Mouse (Mus musculus) neural tube, embryonic 11.5 days (tissue): ENCODE data around the gene Rai1. TPM values are rescaled to one million over a fixed set of nuclear protein-coding genes. Genes with fewer than 3 reads are reported as not detected.

Source experiments
- ATAC-seq: fragments of 200-750 bp; cut with Nextera tagmentation; 2 replicates; pipeline ENCODE4 v1.8.0; 2017; ENCODE audit warnings: moderate number of reproducible peaks, mild to moderate bottlenecking, moderate TSS enrichment, moderate library complexity; ENCODE audit not compliant: insufficient read depth, low FRiP score, low TSS enrichment
- DNase-seq: peaks from one replicate; pipeline ENCODE4 v3.0.0-alpha.2; 2015; ENCODE audit warnings: low spot score
- H3K27ac ChIP-seq: fragments of 300-500 bp; sonication (generic); 2 replicates; pipeline ENCODE4 v1.5.1; 2014; ENCODE audit warnings: low read depth, mild to moderate bottlenecking, low read length
- H3K27me3 ChIP-seq: fragments of 300-500 bp; sonication (generic); 2 replicates; pipeline ENCODE4 v1.6.1; 2014; ENCODE audit warnings: mild to moderate bottlenecking, low read length, mixed read lengths; ENCODE audit not compliant: control insufficient read depth, insufficient read depth
- H3K36me3 ChIP-seq: fragments of 300-500 bp; sonication (generic); 2 replicates; pipeline ENCODE4 v1.6.1; 2014; ENCODE audit warnings: mild to moderate bottlenecking, low read length, moderate library complexity, mixed read lengths; ENCODE audit not compliant: control insufficient read depth, insufficient read depth
- H3K4me1 ChIP-seq: fragments of 300-500 bp; sonication (generic); 2 replicates; pipeline ENCODE4 v1.6.1; 2014; ENCODE audit warnings: low read length, mixed read lengths; ENCODE audit not compliant: control insufficient read depth, insufficient read depth
- H3K4me2 ChIP-seq: fragments of 300-500 bp; sonication (generic); 2 replicates; pipeline ENCODE4 v1.6.1; 2014; ENCODE audit warnings: low read depth, mild to moderate bottlenecking, moderate library complexity
- H3K4me3 ChIP-seq: fragments of 300-500 bp; sonication (generic); 2 replicates; pipeline ENCODE4 v1.5.1; 2014; ENCODE audit warnings: low read depth, low read length
- H3K9ac ChIP-seq: fragments of 300-500 bp; sonication (generic); 2 replicates; pipeline ENCODE4 v1.6.1; 2014; ENCODE audit warnings: mild to moderate bottlenecking, low read length
- H3K9me3 ChIP-seq: fragments of 300-500 bp; sonication (generic); 2 replicates; pipeline ENCODE4 v1.6.1; 2016; ENCODE audit warnings: low read length; ENCODE audit not compliant: control insufficient read depth
- WGBS: fragments of 180-500 bp; shearing (Covaris S2); extraction: QIAGEN DNeasy Blood & Tissue Kit; methylation state at CpG from one replicate; pipeline ENCODE4 v1.1.7; 2014; 5-methylcytosine and 5-hydroxymethylcytosine counted together
- polyA plus RNA-seq: library from polyadenylated mRNA; unstranded; fragments of >200 nt; fragmentation: Nextera tagmentation; extraction: Ambion mirVana; gene quantifications from 2 replicates; pipeline ENCODE4 v1.2.1, GENCODE M21; 2014

The Rai1 gene
- polyA plus RNA-seq, result 28.5 and 31.4 TPM in 2 replicates

GRCm38 (mm10) chr11:60104810-60105592, at the start of gene Rai1:
Gene Rai1 (plus strand): TSS chr11:60105013.
- peak within 1 kb of the TSS; percentile 60 for H3K4me2 ChIP-seq
- DNase-seq, result peak; percentile 94
- no peaks in the 10 kb centered on the region for H3K36me3 ChIP-seq
- peak within 1 kb of the TSS; percentile 99 for H3K4me3 ChIP-seq
- H3K9ac ChIP-seq, result peak within 1 kb of the TSS; percentile 99
- no peaks in the 10 kb centered on the region for H3K27me3 ChIP-seq
- H3K4me1 ChIP-seq, result peaks cover 29% of the 10 kb centered on the region
- ATAC-seq, result peak; percentile 77
- H3K9me3 ChIP-seq, result no peaks in the 10 kb centered on the region
- peak within 1 kb of the TSS; percentile 95 for H3K27ac ChIP-seq
- under 1% methylated on average over 91 of the region's 105 CpGs for WGBS

GRCm38 (mm10) chr11:60056520-60056919, 48.3 kb upstream of the Rai1 start:
- Histone ChIP-seq H3K27ac (no peak overlapping the region), H3K9me3 (no peaks in the 10 kb centered on the region), H3K27me3 (no peaks in the 10 kb centered on the region), H3K36me3 (no peaks in the 10 kb centered on the region), H3K4me3 (no peak overlapping the region), H3K4me2 (no peak overlapping the region), H3K9ac (no peak overlapping the region), H3K4me1 (no peaks in the 10 kb centered on the region)
- 82% methylated on average over 6 of the region's 6 CpGs for WGBS
- DNase-seq (no peak), ATAC-seq (no peak)

DNA sequence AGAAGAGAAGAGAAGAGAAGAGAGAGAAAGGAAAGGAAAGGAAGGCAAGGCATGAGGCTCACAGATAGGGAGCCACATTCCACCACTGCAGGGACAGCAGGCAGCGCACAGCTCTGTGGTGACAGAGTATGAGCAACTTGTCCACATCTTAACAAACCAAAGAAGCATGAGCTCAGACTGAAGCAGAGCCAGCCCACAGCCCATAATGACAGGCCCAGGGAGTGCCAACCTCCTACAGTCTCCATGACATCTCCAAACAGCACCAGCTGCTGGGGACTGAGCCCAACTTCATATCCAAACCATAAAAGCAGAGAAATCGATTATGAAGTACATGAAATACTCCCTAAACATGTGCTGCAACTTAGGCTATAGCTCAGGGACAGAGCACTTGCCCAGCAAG, 46.8 kb upstream of the Rai1 start:
- Histone ChIP-seq H3K27ac (no peak overlapping the region), H3K4me2 (no peak overlapping the region), H3K9me3 (no peaks in the 10 kb centered on the region), H3K4me1 (no peaks in the 10 kb centered on the region), H3K27me3 (no peaks in the 10 kb centered on the region), H3K9ac (no peak overlapping the region), H3K4me3 (no peak overlapping the region), H3K36me3 (no peaks in the 10 kb centered on the region)
- ATAC-seq (no peak), DNase-seq (no peak)
- 70% methylated on average over 2 of the region's 2 CpGs for WGBS

DNA sequence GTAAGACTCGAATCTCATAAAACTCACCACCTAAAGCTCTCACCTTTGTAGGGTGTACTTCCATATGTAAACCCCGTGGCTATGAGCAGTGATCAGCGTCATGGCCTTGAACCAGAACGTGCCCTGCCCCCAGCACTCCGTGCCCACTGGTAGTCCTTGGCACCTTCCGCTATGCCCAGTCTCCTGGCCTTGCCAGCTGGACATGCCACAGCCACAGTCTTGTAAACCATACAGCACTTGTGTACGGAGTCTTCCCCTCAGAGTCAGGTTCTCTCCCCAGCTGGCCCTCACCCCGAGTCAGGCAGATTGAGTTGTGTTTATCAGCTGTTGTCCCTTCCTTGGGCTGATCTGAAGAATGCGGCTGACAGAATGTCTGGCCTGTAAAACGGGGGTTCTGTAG, 46.4 kb upstream of the Rai1 start:
- no peaks in the 10 kb centered on the region for H3K27me3 ChIP-seq
- no peaks in the 10 kb centered on the region for H3K36me3 ChIP-seq
- no peak overlapping the region for H3K9ac ChIP-seq
- DNase-seq, result no peak
- no peaks in the 10 kb centered on the region for H3K9me3 ChIP-seq
- H3K4me1 ChIP-seq, result no peaks in the 10 kb centered on the region
- no peak overlapping the region for H3K27ac ChIP-seq
- 83% methylated on average over 10 of the region's 10 CpGs for WGBS
- ATAC-seq, result no peak
- H3K4me2 ChIP-seq, result no peak overlapping the region
- H3K4me3 ChIP-seq, result no peak overlapping the region

GRCm38 (mm10) chr11:60060026-60060425, 44.8 kb upstream of the Rai1 start:
- H3K4me2 ChIP-seq, result no peak overlapping the region
- no peak overlapping the region for H3K9ac ChIP-seq
- no peak overlapping the region for H3K4me3 ChIP-seq
- H3K36me3 ChIP-seq, result no peaks in the 10 kb centered on the region
- DNase-seq (no peak), ATAC-seq (no peak)
- no peaks in the 10 kb centered on the region for H3K4me1 ChIP-seq
- H3K27me3 ChIP-seq, result no peaks in the 10 kb centered on the region
- 97% methylated on average over 2 of the region's 2 CpGs for WGBS
- H3K9me3 ChIP-seq, result no peaks in the 10 kb centered on the region
- no peak overlapping the region for H3K27ac ChIP-seq

GRCm38 (mm10) chr11:60061504-60062006, 43.3 kb upstream of the Rai1 start:
- no peak for ATAC-seq
- H3K9ac ChIP-seq, result no peak overlapping the region
- H3K27ac ChIP-seq, result no peak overlapping the region
- H3K4me2 ChIP-seq, result no peak overlapping the region
- H3K36me3 ChIP-seq, result no peaks in the 10 kb centered on the region
- DNase-seq, result no peak
- H3K4me3 ChIP-seq, result no peak overlapping the region
- H3K27me3 ChIP-seq, result no peaks in the 10 kb centered on the region
- no peaks in the 10 kb centered on the region for H3K9me3 ChIP-seq
- H3K4me1 ChIP-seq, result no peaks in the 10 kb centered on the region
- whole genome bisulfite sequencing, result 72% methylated on average over 4 of the region's 4 CpGs

DNA sequence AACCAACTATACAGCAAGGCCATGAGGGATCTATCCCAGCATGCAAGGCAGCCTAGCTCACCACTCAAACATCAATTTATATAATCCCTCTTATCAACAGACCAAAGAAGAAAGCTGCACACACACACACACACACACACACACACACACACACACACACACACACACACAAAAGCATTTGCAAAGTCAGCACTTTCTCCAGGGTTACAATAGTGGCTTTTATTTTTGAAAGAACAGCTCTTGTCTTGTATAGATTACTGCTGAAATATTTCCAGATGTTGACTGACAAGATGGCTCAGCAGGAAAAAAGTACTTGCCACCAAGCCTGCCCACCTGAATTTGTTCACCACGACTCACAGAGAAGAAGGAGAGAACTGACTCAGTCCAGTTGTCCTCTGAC, 39.5 kb upstream of the Rai1 start:
- no peak overlapping the region for H3K27ac ChIP-seq
- H3K27me3 ChIP-seq, result no peaks in the 10 kb centered on the region
- no peak overlapping the region for H3K9ac ChIP-seq
- no peak overlapping the region for H3K4me3 ChIP-seq
- no peak for ATAC-seq
- H3K9me3 ChIP-seq, result no peaks in the 10 kb centered on the region
- H3K4me2 ChIP-seq, result no peak overlapping the region
- H3K36me3 ChIP-seq, result no peaks in the 10 kb centered on the region
- DNase-seq, result no peak
- H3K4me1 ChIP-seq, result no peaks in the 10 kb centered on the region
- WGBS, result 71% methylated on average over 1 of the region's 1 CpGs

- ATAC-seq (no peak), DNase-seq (no peak)
- Histone ChIP-seq H3K9ac (no peak overlapping the region), H3K27me3 (no peaks in the 10 kb centered on the region), H3K27ac (no peak overlapping the region), H3K4me1 (no peaks in the 10 kb centered on the region), H3K4me3 (no peak overlapping the region), H3K9me3 (no peaks in the 10 kb centered on the region), H3K36me3 (no peaks in the 10 kb centered on the region), H3K4me2 (no peak overlapping the region)
- 89% methylated on average over 4 of the region's 4 CpGs for WGBS
Measured at GRCm38 (mm10) chr11:60067646-60068045, 37.2 kb upstream of the Rai1 start.

- Histone ChIP-seq H3K4me1 (no peaks in the 10 kb centered on the region), H3K36me3 (no peaks in the 10 kb centered on the region), H3K27me3 (no peaks in the 10 kb centered on the region), H3K4me2 (no peak overlapping the region), H3K4me3 (no peak overlapping the region), H3K27ac (no peak overlapping the region), H3K9ac (no peak overlapping the region), H3K9me3 (no peaks in the 10 kb centered on the region)
- DNase-seq, result no peak
- ATAC-seq, result no peak
Measured at GRCm38 (mm10) chr11:60068631-60069030, 36.2 kb upstream of the Rai1 start.
